Mouse (Mus musculus): ENCODE measurements around the gene Zfp691.

DNA sequence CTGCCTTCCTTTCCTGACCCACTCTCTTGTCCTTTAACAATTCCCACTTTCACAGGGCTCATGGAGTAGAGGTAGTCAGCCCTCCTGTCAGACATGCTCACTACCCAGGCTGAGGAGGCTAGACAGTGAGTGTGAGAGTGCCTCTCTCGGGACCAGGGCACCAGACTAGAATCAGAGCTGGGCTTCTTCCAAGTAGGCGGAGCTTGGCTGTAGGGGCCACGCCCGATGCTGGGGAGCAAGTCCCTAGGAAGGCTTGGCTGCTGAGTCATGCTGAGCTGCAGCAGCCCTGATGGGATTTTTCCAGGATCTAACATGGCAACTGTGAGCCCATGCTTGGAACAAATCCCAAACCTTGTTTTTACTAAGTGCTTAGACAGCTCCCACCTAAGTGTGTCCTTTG lies 52.7 kb downstream of the Zfp691 start:
- no peak for TF ChIP-seq ZNF384 (IDR thresholded peaks at IDR 0.05; ENCODE audit: low read depth, low read length)
- no peak for TF ChIP-seq HCFC1 (IDR thresholded peaks at IDR 0.05; ENCODE audit: borderline replicate concordance, insufficient read depth, low read length)
- TF ChIP-seq ZC3H11A (IDR thresholded peaks at IDR 0.05; ENCODE audit: borderline replicate concordance, low read depth, low read length): no peak

All from ES-E14 (cell line).